Mouse (Mus musculus) gastrocnemius, adult 2 months (tissue): ENCODE data around the gene Mfsd4b5. TPM values are rescaled to one million over a fixed set of nuclear protein-coding genes. Genes with fewer than 3 reads are reported as not detected.
"Not testable (repeated sequence)": the region's sequence is repeated elsewhere in the genome, so short reads cannot be mapped to it uniquely, and the experiment has no call there.

Experiments
- DNase-seq: peaks from one replicate; pipeline ENCODE4 v3.0.0; 2022
- H3K27ac ChIP-seq: fragments of 200-600 bp; 2 replicates; pipeline ENCODE4 v1.8.1; 2022; ENCODE audit warnings: mild to moderate bottlenecking
- H3K4me3 ChIP-seq: fragments of 200-600 bp; 2 replicates; pipeline ENCODE4 v1.8.1; 2022; ENCODE audit warnings: mild to moderate bottlenecking, moderate library complexity
- CTCF ChIP-seq: fragments of 200-600 bp; IDR thresholded peaks from 2 replicates; pipeline ENCODE4 v1.8.1; 2022; ENCODE audit warnings: antibody characterized with exemption, mild to moderate bottlenecking, moderate library complexity
- intact Hi-C: fragments of 180-260 bp; cut with DNase I; formaldehyde crosslinking; loops from one replicate; pipeline ENCODE4 v1.15.1; 2025
- long read RNA-seq, 2 experiments: library from polyadenylated mRNA; stranded (forward); transcript quantifications; one replicate each; pipeline ENCODE4 v2.0.0; 2021
- total RNA-seq, 2 experiments: library from RNA; stranded (reverse); gene quantifications; 2 replicates each; pipeline ENCODE4 v1.2.3; 2021

Gene Mfsd4b5
- total RNA-seq = 1 to 10 TPM in 1 of 2 experiments, under 1 TPM in 1; 0.26 to 1.2 TPM
- long read RNA-seq, experiment 1 = 0 reads
- long read RNA-seq, experiment 2 = 0 reads

DNA sequence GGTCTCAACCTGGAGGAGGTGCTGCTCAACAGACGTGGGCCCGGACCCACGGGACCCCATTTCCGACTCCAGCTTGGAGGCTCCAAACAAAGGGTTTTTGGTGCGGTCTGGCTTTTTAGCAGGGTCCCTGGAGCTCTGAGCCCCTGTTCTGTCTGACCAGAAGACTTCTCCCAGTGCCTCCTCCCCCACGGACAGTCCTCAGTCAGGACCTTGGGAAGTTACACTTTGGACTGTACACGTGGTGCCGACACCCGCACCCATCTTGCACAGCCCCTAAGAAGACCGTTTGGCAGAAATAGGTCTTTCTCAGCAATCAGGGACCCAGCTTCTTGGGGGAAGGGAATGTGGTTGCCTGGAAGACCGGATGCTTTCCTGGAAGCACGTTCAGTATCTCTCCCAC is at the start of gene Mfsd4b5:
Gene Mfsd4b5, minus strand, starts transcription at position 181 of the 400 bp plus-strand sequence.
- intact Hi-C loops = no loop called here
- DNase-seq = no peak
- no peak for TF ChIP-seq CTCF
- Histone ChIP-seq H3K4me3 (no peak within 1 kb of the TSS), H3K27ac (no peak within 1 kb of the TSS)

DNA sequence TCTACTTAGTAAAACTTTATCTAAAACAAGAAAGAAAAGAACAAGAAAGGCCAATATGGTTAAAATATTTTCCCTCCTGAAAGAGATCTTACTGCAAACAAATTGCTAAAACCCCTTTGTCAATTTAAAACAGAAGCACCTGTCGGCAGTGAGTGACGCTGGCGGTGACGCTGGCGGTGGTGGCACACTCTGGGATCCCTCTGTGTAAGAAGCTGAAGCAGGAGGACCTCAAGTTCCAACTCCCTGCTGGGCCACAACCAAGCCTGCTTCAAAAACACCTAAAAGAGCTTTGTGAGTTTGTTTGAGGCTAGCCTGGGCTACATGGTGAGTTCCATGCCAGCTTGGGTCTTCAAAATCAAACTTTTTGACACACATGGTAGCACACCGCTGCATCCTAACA is 48.5 kb upstream of the Mfsd4b5 start:
- no peak for DNase-seq
- H3K27ac ChIP-seq = no peak overlapping the region
- H3K4me3 ChIP-seq = no peak overlapping the region
- no peak for TF ChIP-seq CTCF
- intact Hi-C loops = no loop called here

DNA sequence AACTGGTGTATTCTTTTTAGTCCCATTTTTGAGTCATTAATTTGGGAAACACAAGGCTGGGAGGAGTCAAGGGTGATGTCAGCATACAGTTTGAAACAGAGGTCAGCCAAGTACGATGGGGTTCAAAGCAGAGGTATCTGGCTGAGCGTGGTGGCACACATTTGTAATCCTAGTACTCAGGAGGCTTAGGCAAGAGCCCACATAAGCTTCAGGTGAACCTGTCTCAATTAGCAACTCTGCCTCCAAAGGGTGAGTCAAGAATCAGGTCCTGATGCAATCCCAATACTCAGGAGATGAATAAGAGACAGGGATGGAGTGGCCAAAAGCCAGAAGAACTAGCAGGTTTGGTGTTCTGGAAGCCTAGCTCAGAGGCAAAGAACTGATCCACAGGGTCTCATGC is 46.5 kb upstream of the Mfsd4b5 start:
- Histone ChIP-seq H3K27ac (no peak overlapping the region), H3K4me3 (no peak overlapping the region)
- intact Hi-C loops = no loop called here
- TF ChIP-seq CTCF = no peak
- no peak for DNase-seq

DNA sequence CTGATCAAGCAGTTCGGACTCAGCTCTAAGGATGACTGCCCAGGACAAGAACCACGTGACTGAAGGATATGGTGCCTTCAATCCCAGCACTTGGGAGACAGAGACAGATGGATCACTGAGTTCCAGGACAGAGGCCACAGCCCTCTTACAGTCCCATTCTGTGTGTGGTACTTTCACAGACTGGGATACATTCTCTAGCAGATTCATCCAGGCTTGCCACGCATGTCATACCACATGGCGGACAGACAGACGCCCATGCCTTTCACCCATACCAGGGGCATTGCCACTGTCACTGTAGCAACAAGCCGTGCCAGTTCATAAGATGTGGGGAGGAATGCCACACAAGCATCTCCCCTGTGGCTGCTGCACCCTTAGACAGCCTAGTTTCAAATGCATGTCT is 44.3 kb upstream of the Mfsd4b5 start:
- TF ChIP-seq CTCF = no peak
- Histone ChIP-seq H3K27ac (no peak overlapping the region), H3K4me3 (no peak overlapping the region)
- DNase-seq = no peak
- intact Hi-C loops = no loop called here

DNA sequence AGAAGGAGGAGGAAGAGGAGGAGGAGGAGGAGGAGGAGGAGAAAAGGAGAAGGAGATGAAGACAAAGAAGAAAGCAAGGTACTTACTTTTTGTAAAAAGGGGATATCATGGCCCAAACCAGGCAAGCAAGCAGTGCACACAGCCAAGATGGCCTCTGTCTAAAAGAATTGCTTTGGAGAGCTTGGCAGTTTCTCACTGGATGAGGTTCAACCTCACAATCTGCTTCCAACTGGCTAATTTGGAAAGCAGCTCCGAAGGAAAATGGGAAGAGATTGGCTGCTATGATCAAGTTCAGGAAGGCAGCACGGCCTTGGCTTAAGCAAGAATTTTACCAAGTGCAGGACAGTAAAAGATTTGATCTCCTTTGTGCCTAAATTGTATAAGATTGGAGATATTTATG is 43.2 kb upstream of the Mfsd4b5 start:
- no peak overlapping the region for H3K4me3 ChIP-seq
- TF ChIP-seq CTCF = no peak
- intact Hi-C loops = no loop called here
- DNase-seq = no peak
- H3K27ac ChIP-seq = no peak overlapping the region

DNA sequence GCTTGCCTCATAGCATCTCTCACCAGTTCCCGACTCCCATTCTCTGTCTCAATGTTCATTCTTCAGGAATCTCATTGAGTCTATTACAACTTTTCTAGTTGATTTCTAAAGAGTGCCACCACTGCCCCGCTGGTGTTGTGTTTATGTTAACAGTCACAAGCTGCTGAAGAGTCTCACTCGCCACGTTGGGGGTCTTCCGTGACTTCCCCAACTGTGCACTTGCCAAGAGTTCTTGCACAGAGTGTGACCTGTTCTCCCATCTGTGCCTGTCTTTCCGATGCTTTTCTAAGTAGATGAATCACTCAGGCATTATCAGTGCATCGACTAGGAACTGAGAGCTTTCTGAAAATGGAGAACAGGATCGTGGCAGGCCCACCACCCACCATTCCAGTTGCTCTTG is 41.6 kb upstream of the Mfsd4b5 start:
- H3K27ac ChIP-seq = no peak overlapping the region
- H3K4me3 ChIP-seq = no peak overlapping the region
- intact Hi-C loops = no loop called here
- no peak for TF ChIP-seq CTCF
- no peak for DNase-seq

DNA sequence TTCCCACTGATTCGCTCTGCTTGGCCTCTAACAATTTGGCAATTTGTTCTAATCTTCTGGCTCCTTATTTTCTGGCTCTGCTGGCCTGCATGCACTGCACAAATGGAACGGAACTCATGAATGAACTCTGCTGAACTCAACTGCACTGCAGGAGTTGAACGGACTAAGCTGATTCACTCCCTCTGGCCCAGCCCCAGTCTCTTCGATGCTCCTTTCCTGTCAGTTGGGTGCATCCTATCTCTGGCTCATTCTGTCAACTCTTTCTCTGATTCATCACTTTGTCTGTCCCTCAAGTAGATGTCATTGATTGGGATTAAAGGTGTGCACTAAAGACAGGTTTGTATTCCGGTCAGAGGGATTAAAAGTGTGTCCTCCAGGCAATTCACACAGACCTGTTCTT is 40.1 kb upstream of the Mfsd4b5 start:
- DNase-seq = no peak
- Histone ChIP-seq H3K4me3 (no peak overlapping the region), H3K27ac (no peak overlapping the region)
- intact Hi-C loops = no loop called here
- TF ChIP-seq CTCF = no peak

DNA sequence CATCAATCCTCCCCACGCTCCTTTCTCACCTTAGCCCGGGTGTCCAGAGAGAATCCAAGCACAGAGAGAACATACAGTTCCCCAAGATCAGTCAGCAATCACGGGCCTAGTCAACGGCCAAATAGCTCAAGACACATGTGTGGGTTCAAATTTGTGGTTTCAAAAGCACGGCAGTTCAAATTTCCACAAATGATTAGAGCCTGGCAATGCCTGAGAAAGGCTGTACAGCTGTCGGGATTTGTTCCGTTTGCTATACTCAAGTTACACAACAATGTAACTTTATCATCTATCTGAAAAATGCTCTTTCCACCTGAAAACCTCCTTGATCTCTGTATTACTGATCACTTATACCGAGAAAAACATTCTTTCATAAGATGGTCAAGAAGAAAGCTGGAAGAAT is 39.1 kb upstream of the Mfsd4b5 start:
- intact Hi-C loops = no loop called here
- TF ChIP-seq CTCF = no peak
- no peak for DNase-seq
- Histone ChIP-seq H3K27ac (peak overlapping the region; percentile 90), H3K4me3 (peak overlapping the region; percentile 73)

DNA sequence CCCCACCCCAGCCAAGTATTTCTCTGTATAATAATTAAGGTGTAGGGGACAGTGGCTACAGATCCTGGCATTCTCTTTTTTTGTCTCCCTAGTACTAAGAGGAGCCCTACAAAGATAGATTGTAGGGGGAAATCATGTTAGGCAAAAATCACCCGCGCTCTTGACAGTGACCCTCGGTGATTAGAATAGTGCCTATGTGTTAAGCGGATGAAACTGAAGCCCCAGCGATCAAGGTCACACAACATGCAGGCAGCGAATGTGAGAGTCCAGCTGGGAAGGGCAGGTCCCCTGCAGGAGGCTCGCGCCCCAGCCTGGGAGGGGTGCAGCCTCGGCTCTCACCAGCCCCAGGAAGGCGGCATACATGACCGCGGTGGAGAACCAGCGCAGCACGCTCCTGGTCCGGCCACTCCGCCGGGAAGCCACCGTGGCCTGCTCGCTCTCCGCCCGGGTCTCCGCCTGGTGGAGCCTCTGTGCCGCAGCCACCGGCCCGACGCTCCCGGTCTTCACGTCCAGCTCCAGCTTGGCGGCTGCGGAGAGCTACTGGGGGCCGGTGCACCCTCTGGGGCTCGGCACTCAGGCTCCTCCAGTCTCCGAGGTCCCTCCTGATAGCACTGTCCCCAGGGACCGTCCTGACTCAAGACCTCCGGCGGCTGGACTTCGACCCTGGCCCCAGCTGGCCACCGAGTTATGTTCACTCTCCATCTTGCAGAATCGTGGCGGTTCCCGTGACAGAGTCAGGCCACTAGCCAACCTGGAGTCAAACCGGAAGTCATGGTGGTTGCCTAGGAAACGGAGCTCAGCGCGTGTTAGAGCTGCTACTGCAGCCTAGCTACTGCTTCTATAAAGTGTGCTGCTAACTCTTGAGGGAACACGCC is 38.3 kb upstream of the Mfsd4b5 start, which contains the start of gene Mfsd4b1:
Gene Mfsd4b1, minus strand, starts transcription at position 715 of the 875 bp plus-strand sequence.
- peak within 1 kb of the TSS; percentile 90 for H3K27ac ChIP-seq
- peak within 1 kb of the TSS; percentile 73 for H3K4me3 ChIP-seq
- TF ChIP-seq CTCF = peak; percentile 45
- DNase-seq = peak; percentile 89
- intact Hi-C loops = loop anchor here (5.0 kb wide), 1 partner anchor 67 kb away; no protein-coding TSS in a partner anchor

DNA sequence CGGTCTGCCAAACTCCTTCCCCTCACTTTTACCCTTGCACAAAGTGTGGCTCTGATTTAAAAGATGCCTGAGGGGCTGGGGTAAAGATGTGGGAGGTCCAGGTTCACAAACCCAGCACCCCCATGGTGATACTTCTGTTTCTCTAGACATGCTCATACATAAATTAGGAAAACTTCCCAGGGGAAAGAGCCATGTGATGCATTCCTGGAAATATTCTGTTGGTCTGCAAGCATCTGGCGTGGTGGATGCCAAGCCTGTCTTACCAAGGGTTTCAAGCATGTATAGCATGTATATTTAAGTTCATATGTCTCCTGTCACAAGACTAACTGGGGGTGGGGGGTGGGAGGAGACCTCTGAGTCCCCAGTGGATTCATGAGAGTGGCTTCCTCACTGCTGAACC is 34.0 kb upstream of the Mfsd4b5 start:
- H3K4me3 ChIP-seq = no peak overlapping the region
- intact Hi-C loops = loop anchor here (5.0 kb wide), 1 partner anchor 63 kb away; no protein-coding TSS in a partner anchor
- no peak for TF ChIP-seq CTCF
- peak overlapping the region; percentile 88 for H3K27ac ChIP-seq
- no peak for DNase-seq

DNA sequence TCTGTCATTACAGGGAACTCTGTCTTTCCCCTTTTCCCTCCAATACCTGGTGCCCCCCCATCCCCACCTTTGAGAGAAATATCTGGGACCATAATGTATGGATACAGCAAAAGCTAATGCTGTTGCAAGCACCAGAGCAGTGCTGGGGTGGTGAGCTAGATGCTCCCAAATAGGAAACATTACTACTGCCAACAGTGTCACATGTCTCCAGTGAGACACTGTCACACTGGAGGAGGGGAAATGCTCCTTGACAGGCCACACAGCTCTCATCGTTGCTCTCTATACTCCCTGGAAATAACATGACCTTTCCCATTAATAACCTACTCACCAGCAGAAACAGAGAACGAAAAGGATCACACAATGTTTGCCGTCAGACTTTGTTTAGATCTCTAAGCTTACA is 33.0 kb upstream of the Mfsd4b5 start:
- no peak for TF ChIP-seq CTCF
- DNase-seq = peak; percentile 39
- intact Hi-C loops = no loop called here
- Histone ChIP-seq H3K27ac (peak overlapping the region; percentile 88), H3K4me3 (no peak overlapping the region)

DNA sequence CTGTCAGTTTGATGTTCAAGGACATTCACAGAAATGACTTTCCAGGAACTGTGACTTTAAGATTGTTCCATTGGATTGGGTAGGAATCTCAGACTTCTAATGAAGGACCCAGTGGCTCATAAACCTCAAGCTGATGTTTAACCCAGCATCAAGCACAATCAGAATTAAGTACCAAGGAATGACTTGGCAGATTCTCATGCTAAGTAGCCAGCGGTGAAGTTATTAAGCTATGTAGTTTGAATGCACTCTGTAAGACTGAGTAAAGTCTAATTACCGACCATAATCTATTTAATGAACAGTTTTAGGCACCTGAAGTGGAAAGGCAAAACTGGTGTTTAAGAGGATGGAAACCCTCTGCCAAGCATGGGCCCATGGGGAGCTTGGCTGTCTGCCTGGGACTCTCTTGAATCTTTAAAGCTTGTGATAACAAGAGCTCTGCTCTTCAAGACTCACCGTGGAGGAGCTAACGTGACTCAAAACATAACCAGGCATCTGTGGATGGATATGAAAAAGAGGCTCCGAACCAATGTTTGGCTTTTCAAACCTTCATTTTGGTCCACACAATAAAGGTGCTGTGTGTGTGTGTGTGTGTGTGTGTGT is 31.9 kb upstream of the Mfsd4b5 start:
- intact Hi-C loops = no loop called here
- Histone ChIP-seq H3K4me3 (no peak overlapping the region), H3K27ac (peak overlapping the region; percentile 88; the same call in 1 of the 2 replicates)
- DNase-seq = no peak
- no peak for TF ChIP-seq CTCF

DNA sequence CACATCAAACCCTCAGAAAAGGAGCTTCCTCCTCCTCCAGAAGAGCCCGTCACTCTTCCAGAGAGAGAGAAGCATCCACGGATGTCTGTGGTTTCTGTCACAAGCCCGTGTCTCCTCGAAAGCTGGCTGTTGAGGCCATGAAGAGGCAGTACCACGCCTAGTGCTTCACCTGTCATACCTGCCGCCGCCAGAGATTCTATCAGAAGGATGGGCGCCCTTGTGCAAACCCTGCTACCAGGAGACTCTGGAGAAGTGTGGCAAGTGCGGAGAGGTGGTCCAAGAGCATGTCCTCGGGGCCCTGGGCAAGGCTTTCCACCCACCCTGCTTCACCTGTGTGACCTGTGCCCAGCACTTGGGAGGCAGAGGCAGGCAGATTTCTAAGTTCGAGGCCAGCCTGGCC is 23.1 kb upstream of the Mfsd4b5 start:
- no peak overlapping the region for H3K4me3 ChIP-seq
- TF ChIP-seq CTCF = no peak
- no peak overlapping the region for H3K27ac ChIP-seq
- DNase-seq = no peak
- intact Hi-C loops = no loop called here

DNA sequence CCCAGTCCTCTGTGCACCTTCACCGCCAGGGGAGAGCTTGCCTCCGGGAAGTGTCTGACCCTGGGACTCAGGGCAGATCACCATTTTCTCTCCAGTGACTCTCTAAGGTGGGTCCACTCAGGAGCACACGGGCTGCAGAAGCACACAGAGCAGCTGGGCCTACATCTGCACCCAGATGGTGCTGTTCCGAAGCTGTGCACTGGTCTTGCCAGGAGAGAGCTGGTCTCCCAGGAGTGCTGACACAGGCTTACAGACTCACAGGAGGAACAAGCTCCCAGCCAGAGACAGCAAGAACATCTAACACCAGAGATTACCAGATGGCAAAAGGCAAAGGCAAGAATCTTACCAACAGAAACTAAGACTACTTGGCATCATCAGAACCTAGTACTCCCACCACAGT is 22.4 kb upstream of the Mfsd4b5 start:
- H3K27ac ChIP-seq, DNase-seq, H3K4me3 ChIP-seq, intact Hi-C loops: not testable (repeated sequence)
